In the genomic region with DNA sequence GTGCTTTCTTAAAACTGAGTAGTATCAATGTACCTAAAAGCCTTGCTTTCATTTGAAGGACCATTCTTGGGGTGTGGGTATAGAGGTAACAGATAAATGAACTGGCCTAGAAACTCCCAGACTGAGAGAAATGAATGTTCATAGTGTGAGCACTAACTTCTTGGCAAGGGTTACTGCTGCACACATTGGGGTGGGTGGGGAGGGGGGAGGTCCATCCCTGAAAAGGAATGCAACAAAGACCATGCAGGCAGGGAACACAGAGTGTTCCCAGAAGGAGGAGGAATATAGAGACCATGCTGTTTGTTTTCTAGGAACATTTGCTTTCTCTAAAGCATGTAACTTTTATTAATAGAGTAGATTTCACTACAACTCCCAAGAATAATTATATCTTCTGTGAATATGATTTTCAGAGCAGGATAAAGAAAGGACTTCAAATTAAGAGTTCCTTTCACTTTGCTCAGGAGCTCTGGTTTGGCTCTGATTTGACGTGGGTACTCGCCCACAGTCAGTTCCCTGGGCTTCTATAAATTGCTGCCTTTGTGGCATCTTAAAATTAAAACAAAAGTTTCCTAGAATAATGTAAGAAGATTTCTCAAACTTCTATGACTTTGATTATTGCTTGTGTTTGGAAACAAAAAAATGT, we compare ENCODE assay signal across 21 mouse cellular contexts.
DNase-seq lines count a peak whose midpoint lies in the region; ATAC-seq and TF ChIP-seq lines count a peak whose summit lies in the region.
"Had no signal": no experiment of that assay in that cellular context is flagged by ENCODE, and none has a peak within 500 bp of the region (broad histone marks: within the 10 kb centered on the region; RNA-seq: fewer than 3 reads in every experiment).

No protein-coding gene starts in this region.

- peak; percentile 26 for DNase-seq in midbrain, postnatal 0 days (ENCODE audit: low spot score)
- peak; percentile 54 for DNase-seq in brain, embryonic 14.5 days (ENCODE audit: low read depth)
- peak; percentile 20 to 52 for DNase-seq in left cerebral cortex, postnatal 14 days (ENCODE audit: low spot score in 2 of 2)
- no peak for DNase-seq in natural killer cell, adult 2 months (ENCODE audit: low spot score in 2 of 2)
- DNase-seq: adrenal gland, postnatal 10 days; cerebellum, adult 18-20 months; gastrocnemius, postnatal 10 days; heart, adult 18-20 months; kidney, adult 2 months; kidney, postnatal 4 days; lung, postnatal 4 days; right cerebral cortex, postnatal 14 days had no signal

- no peak for TF ChIP-seq CTCF in midbrain, postnatal 0 days (IDR thresholded peaks at IDR 0.05)
- no peak for TF ChIP-seq CTCF in brain, embryonic 14.5 days (IDR thresholded peaks at IDR 0.05; ENCODE audit: borderline replicate concordance, extremely low read depth, insufficient read depth, insufficient read length)

- no peak overlapping the region for H3K27ac ChIP-seq in forebrain, embryonic 15.5 days (replicated peaks)
- H3K27ac ChIP-seq in forebrain, embryonic 12.5 days, result no peak overlapping the region
- H3K27ac ChIP-seq in midbrain, postnatal 0 days (ENCODE audit: low read depth, low read length), result no peak overlapping the region
- no peak overlapping the region for H3K27ac ChIP-seq in midbrain, embryonic 16.5 days (ENCODE audit: low read length)
- no peak overlapping the region for H3K27ac ChIP-seq in kidney, embryonic 14.5 days (ENCODE audit: low read depth, low read length)
- H3K27ac ChIP-seq: embryonic facial prominence, embryonic 12.5 days; liver, embryonic 12.5 days; midbrain, embryonic 10.5 days; stomach, postnatal 0 days had no signal

- H3K9me3 ChIP-seq in forebrain, embryonic 15.5 days, result no peaks in the 10 kb centered on the region
- no peaks in the 10 kb centered on the region for H3K9me3 ChIP-seq in forebrain, embryonic 12.5 days
- no peaks in the 10 kb centered on the region for H3K9me3 ChIP-seq in midbrain, postnatal 0 days (ENCODE audit: low read length)
- no peaks in the 10 kb centered on the region for H3K9me3 ChIP-seq in midbrain, embryonic 16.5 days (replicated peaks; ENCODE audit: control insufficient read depth, low read length, poor library complexity, severe bottlenecking)
- H3K9me3 ChIP-seq in kidney, embryonic 14.5 days (ENCODE audit: control insufficient read depth, low read length), result no peaks in the 10 kb centered on the region
- H3K9me3 ChIP-seq: embryonic facial prominence, embryonic 12.5 days; liver, embryonic 12.5 days; midbrain, embryonic 10.5 days had no signal

- WGBS in forebrain, embryonic 15.5 days, result 38% methylated on average over 2 of the region's 2 CpGs
- 75% methylated on average over 2 of the region's 2 CpGs for WGBS in forebrain, embryonic 12.5 days
- 55% methylated on average over 2 of the region's 2 CpGs for WGBS in midbrain, postnatal 0 days
- WGBS in midbrain, embryonic 16.5 days, result 58% methylated on average over 2 of the region's 2 CpGs
- 87% methylated on average over 2 of the region's 2 CpGs for WGBS in kidney, embryonic 14.5 days

- no peak for TF ChIP-seq POLR2A in brain, embryonic 14.5 days (IDR thresholded peaks at IDR 0.05; ENCODE audit: borderline replicate concordance, extremely low read depth, insufficient read depth, insufficient read length, poor library complexity, severe bottlenecking)

- H3K9ac ChIP-seq in forebrain, embryonic 15.5 days (replicated peaks), result no peak overlapping the region
- no peak overlapping the region for H3K9ac ChIP-seq in forebrain, embryonic 12.5 days
- no peak overlapping the region for H3K9ac ChIP-seq in midbrain, postnatal 0 days (replicated peaks; ENCODE audit: low read length, poor library complexity, severe bottlenecking)
- H3K9ac ChIP-seq in midbrain, embryonic 16.5 days (ENCODE audit: low read depth, low read length), result no peak overlapping the region
- no peak overlapping the region for H3K9ac ChIP-seq in kidney, embryonic 14.5 days (ENCODE audit: low read depth, low read length)
- H3K9ac ChIP-seq: embryonic facial prominence, embryonic 12.5 days; liver, embryonic 12.5 days; lung, embryonic 14.5 days had no signal

- peak; percentile 71; the same call in 1 of the 2 replicates for ATAC-seq in forebrain, embryonic 15.5 days (replicated peaks)
- ATAC-seq in forebrain, embryonic 12.5 days (ENCODE audit: low FRiP score), result no peak
- no peak for ATAC-seq in midbrain, postnatal 0 days (ENCODE audit: low FRiP score)
- no peak for ATAC-seq in midbrain, embryonic 16.5 days
- no peak for ATAC-seq in kidney, embryonic 14.5 days (ENCODE audit: low FRiP score, low TSS enrichment)
- ATAC-seq: liver, embryonic 12.5 days had no signal

- H3K4me1 ChIP-seq in forebrain, embryonic 15.5 days, result no peaks in the 10 kb centered on the region
- no peaks in the 10 kb centered on the region for H3K4me1 ChIP-seq in forebrain, embryonic 12.5 days
- H3K4me1 ChIP-seq in midbrain, postnatal 0 days (ENCODE audit: insufficient read depth, low read length), result no peaks in the 10 kb centered on the region
- no peaks in the 10 kb centered on the region for H3K4me1 ChIP-seq in midbrain, embryonic 16.5 days (ENCODE audit: control insufficient read depth, insufficient read depth, low read length)
- no peaks in the 10 kb centered on the region for H3K4me1 ChIP-seq in kidney, embryonic 14.5 days (ENCODE audit: control insufficient read depth, insufficient read depth, low read length)
- H3K4me1 ChIP-seq: embryonic facial prominence, embryonic 12.5 days; liver, embryonic 12.5 days; midbrain, embryonic 10.5 days had no signal

- intact Hi-C loops in left cerebral cortex, postnatal 14 days (cut with DNase I), result no loop called here

- H3K4me2 ChIP-seq in forebrain, embryonic 15.5 days (replicated peaks), result no peak overlapping the region
- no peak overlapping the region for H3K4me2 ChIP-seq in forebrain, embryonic 12.5 days
- H3K4me2 ChIP-seq in midbrain, postnatal 0 days (ENCODE audit: low read depth, low read length, poor library complexity, severe bottlenecking), result no peak overlapping the region
- no peak overlapping the region for H3K4me2 ChIP-seq in midbrain, embryonic 16.5 days (ENCODE audit: low read length)
- no peak overlapping the region for H3K4me2 ChIP-seq in kidney, embryonic 14.5 days (replicated peaks; ENCODE audit: low read depth, low read length)
- H3K4me2 ChIP-seq: embryonic facial prominence, embryonic 12.5 days; liver, embryonic 12.5 days; lung, embryonic 14.5 days had no signal

- no peaks in the 10 kb centered on the region for H3K27me3 ChIP-seq in forebrain, embryonic 15.5 days
- no peaks in the 10 kb centered on the region for H3K27me3 ChIP-seq in forebrain, embryonic 12.5 days
- H3K27me3 ChIP-seq in midbrain, postnatal 0 days (ENCODE audit: insufficient read depth, low read length), result no peaks in the 10 kb centered on the region
- no peaks in the 10 kb centered on the region for H3K27me3 ChIP-seq in midbrain, embryonic 16.5 days (ENCODE audit: control insufficient read depth, insufficient read depth, low read depth, low read length)
- H3K27me3 ChIP-seq in kidney, embryonic 14.5 days (ENCODE audit: control insufficient read depth, insufficient read depth, low read length), result no peaks in the 10 kb centered on the region
- H3K27me3 ChIP-seq: embryonic facial prominence, embryonic 12.5 days; liver, embryonic 12.5 days had no signal

- no peaks in the 10 kb centered on the region for H3K36me3 ChIP-seq in forebrain, embryonic 15.5 days
- no peaks in the 10 kb centered on the region for H3K36me3 ChIP-seq in forebrain, embryonic 12.5 days (replicated peaks)
- H3K36me3 ChIP-seq in midbrain, postnatal 0 days (ENCODE audit: insufficient read depth, low read length), result no peaks in the 10 kb centered on the region
- H3K36me3 ChIP-seq in midbrain, embryonic 16.5 days (ENCODE audit: control insufficient read depth, insufficient read depth, low read length), result no peaks in the 10 kb centered on the region
- no peaks in the 10 kb centered on the region for H3K36me3 ChIP-seq in kidney, embryonic 14.5 days (ENCODE audit: control insufficient read depth, insufficient read depth, low read length)
- H3K36me3 ChIP-seq: embryonic facial prominence, embryonic 12.5 days; liver, embryonic 12.5 days; midbrain, embryonic 10.5 days had no signal

- no peak overlapping the region for H3K4me3 ChIP-seq in forebrain, embryonic 15.5 days
- no peak overlapping the region for H3K4me3 ChIP-seq in forebrain, embryonic 12.5 days (replicated peaks)
- H3K4me3 ChIP-seq in midbrain, postnatal 0 days (ENCODE audit: low read depth, low read length), result no peak overlapping the region
- H3K4me3 ChIP-seq in midbrain, embryonic 16.5 days (ENCODE audit: low read depth, low read length), result no peak overlapping the region
- H3K4me3 ChIP-seq in kidney, embryonic 14.5 days (ENCODE audit: low read length), result no peak overlapping the region
- H3K4me3 ChIP-seq: embryonic facial prominence, embryonic 12.5 days; liver, embryonic 12.5 days; midbrain, embryonic 10.5 days had no signal

Comparison
In these comparisons a context has a peak if more than half of its experiments do, and no peak if none do; other contexts are left out.
1. DNase-seq: peak in midbrain, postnatal 0 days (single experiment), brain, embryonic 14.5 days (single experiment) and left cerebral cortex, postnatal 14 days (2 of 2); none in natural killer cell, adult 2 months (0 of 2).